Mouse (Mus musculus) thymus, postnatal 0 days (tissue): ENCODE results near the gene Cyth1. TPM values are rescaled to one million over a fixed set of nuclear protein-coding genes. Genes with fewer than 3 reads are reported as not detected.

Experiments
- DNase-seq: peaks from one replicate; pipeline ENCODE4 v3.0.0-alpha.2; 2015; ENCODE audit warnings: low spot score
- polyA plus RNA-seq: library from polyadenylated mRNA; unstranded; fragments of >200 nt; fragmentation: Nextera tagmentation; extraction: Ambion mirVana; gene quantifications from 2 replicates; pipeline ENCODE4 v1.2.1, GENCODE M21; 2015

The Cyth1 gene
- polyA plus RNA-seq, 1 experiment from 2014 or later: 46.1 TPM

DNA sequence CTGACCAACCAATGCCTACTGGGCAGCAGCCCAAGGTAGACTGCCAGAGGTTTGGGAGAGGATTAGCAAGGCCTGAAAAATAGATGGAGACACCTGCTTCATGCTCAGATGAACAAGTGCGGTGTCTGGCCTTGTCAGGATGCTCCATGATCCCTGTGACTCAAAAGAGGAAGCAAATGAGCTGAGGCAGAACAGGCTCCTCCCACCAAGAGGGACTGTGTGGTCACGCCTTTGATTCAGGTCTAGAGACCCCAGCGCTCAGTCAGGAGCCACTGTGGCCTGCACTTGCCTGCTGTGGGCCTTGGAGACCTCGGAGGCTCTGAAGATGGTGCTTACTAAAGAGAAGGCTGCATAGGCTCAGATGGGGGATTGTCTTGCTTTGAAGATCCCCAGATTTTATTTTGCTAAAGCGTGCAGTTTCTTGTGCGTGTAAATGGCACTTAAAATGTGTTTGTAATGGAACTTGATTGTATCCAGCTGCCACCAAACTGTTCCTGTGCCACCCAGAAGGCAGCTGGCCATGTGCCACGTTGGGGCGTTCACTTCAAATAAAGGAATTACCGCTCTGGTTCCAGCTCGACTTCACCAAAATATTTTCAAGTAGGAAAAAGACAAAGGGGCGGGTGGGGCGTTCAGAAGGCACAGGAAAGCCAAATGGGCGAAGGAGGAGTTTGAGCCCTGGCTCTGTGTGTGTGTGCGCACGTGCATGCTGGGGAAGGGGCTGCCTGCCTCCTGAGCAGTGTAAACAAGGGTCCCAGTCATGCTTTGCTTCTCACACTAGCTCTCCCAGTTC lies 6.0 kb upstream of the Cyth1 start:
- DNase-seq: no peak

- DNase-seq: no peak
Observed at GRCm38 (mm10) chr11:118253447-118254158, 5.2 kb upstream of the Cyth1 start.

DNA sequence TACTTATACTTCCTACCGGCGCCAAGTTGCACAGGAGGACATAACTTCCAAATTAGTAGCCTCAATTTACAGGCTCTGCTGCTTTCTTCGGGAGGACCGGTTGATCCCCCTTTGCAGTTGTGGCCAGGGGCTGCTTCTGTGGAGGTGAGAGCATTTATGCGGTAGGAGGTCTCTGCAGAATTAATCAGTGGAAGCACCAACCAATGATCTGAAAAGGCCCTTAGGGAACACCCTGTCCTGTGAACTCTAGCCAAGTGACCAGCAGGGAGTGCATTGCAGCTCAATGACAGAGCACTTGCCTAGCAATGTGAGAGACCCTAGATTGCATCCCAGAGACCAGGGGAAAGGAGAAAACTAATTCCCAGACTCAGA lies 606 bp upstream of the Cyth1 start:
- DNase-seq: no peak

GRCm38 (mm10) chr11:118247359-118248095 lies 865 bp downstream of the Cyth1 start:
- peak; percentile 57 for DNase-seq

- no peak for DNase-seq
Observed at GRCm38 (mm10) chr11:118246724-118247123, 1.7 kb downstream of the Cyth1 start.

GRCm38 (mm10) chr11:118245130-118245529 lies 3.3 kb downstream of the Cyth1 start:
- peak; percentile 43 for DNase-seq

GRCm38 (mm10) chr11:118243627-118244261 lies 4.6 kb downstream of the Cyth1 start:
- DNase-seq: peak; percentile 63

GRCm38 (mm10) chr11:118242506-118242905 lies 5.9 kb downstream of the Cyth1 start:
- peak; percentile 45 for DNase-seq

GRCm38 (mm10) chr11:118240388-118240787 lies 8.0 kb downstream of the Cyth1 start:
- peak; percentile 43 for DNase-seq

DNA sequence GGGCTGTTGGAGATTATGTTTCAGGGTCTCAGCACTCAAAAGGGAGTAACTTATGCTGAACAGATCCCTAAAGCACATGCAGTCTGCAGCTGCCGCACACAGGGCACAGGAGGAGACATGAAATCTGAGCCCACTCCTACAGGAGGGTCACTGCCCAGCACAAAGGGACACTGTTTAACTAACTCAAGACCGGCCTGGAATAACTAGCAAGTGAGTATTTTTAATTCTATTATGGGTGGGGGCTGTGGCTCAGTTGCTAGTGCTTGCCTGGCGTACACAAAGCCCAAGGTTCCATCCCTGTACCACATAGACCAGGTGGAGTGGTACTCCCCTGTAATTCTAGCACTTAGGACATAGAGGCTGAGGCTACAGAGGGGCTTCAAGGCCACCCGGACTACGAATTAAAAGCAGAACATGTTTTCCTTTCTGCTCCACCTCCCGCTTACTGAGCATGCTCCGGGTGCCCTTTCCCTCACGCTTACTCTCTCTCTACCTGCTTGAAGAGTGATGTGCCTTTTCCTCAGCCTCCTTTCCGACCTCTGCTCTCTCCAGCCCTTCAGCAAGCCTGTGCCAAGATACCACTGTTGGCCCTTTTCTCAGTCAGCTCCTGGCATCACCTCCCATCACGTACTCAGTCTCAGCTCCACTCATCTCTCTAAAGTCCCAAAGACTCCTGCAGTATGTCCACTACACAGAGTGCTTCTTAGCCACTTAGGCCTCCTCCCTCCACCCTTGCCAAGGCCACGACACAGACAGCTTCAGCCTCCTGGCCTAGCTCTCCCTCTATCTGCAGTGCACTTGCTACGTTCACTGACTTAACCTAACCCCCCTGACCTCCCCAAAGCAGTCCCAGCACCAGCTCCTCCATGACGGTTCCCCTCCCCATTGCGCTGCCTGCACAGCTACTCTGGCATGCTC lies 8.9 kb downstream of the Cyth1 start:
- DNase-seq: no peak

GRCm38 (mm10) chr11:118236520-118237190 lies 11.7 kb downstream of the Cyth1 start:
- peak; percentile 27 for DNase-seq

GRCm38 (mm10) chr11:118234929-118235328 lies 13.5 kb downstream of the Cyth1 start:
- DNase-seq: no peak

GRCm38 (mm10) chr11:118234500-118234899 lies 13.9 kb downstream of the Cyth1 start:
- no peak for DNase-seq

DNA sequence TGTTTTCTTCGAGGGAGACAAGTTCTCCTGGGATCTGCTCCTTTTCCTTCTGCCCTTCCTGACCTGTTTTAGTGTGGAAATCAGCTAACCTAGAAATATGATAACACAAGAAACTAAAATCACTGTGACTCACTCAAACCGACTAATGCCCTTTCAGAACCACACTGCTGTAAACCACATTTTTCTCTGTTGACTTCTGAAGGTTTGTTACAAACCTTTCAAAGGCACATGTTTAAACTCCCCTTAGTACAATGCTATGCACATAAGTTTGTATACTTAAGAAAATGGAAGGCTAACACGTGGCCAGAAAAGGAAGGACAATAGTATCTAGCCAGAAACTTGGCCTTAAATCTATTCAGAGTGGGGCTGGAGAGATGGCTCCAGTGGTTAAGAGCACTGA lies 14.5 kb downstream of the Cyth1 start:
- no peak for DNase-seq

DNA sequence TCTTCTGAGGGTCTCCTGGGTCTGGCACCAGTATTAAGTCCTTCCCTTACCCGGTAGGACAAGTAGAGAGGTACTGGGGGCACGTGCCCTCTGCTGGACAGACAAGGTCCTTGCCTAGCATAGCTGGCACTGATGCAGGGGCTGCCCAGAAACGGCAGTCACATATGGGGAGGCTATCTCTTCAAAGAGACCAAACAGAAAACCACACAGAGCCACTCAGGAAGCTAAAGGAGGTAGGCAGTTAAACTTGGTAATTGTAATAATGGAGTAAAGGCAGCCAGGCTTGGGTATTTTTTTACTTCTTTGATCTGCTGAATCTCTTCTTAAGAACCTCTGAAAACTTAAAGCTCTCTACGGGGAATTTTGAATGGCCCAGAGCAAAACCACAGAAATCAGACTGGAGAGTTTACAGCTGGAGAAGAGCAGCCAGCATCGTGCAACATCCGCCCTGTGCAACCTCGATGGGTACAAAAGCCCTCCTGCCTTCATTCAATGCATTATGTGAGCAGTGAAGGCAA lies 16.0 kb downstream of the Cyth1 start:
- DNase-seq: peak; percentile 79

DNA sequence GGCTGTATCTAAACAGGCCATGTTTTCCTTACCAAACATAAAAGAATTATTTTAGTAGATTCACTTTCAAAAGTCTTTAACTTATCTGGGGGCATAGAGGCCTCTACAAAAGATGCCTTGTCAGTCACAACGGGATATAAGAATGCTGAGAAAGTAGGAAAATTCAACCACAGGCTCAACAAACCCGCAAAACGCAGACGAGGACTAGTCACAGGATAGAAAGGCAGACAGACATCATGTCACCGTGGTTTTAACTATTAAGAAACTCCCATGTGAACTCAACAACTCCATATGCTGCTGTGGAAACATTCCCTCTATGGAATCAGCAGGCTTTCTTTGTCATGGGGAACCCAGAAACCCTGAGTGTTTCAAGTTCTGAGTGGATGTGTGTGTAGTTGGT lies 18.5 kb downstream of the Cyth1 start:
- no peak for DNase-seq

DNA sequence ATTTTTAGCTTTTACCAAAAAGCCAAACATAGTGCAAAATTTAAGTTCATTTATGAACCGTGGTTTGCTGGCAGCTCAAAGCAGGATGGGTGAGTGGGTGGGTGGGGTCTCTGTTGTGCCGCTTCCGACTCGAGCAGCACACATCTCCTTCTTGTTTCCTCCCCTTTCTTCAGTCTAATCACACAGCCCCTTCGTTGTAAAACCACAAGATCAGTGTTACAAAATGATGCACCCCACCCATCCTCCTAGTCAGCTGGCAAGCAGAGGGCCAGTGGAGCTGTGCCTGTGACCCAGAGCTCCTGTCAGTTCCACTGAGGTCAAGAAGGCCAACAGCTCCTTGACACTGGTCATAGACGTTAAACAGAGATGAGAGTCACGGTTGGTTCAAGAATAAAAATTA lies 20.7 kb downstream of the Cyth1 start:
- peak; percentile 67 for DNase-seq

DNA sequence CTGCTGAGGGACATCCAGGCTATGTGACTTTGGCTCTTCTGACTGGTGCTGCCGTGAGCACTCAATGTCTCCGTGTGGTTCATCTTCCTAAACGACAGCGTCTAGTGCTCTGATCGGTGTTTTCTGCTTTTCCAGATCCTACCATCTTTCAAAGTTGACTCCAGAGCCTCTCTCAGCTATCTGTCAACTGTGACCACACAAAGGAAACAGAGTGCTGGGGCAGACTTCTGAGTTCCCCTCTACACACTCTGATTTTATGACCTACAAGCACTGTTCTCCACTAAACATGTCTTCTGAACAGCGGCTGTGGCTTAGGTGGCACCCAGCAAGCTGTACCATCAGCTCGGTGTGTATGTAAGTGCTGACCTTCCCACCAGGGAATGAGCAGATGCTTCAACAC lies 21.5 kb downstream of the Cyth1 start:
- no peak for DNase-seq

GRCm38 (mm10) chr11:118225862-118226261 lies 22.5 kb downstream of the Cyth1 start:
- peak; percentile 57 for DNase-seq
